Mouse (Mus musculus) cortical plate, adult 2 months (tissue): ENCODE data around the gene Kndc1.

Experiments used
- CTCF ChIP-seq: fragments of 200-500 bp; IDR thresholded peaks from 2 replicates; pipeline ENCODE4 v1.5.1; 2011; ENCODE audit warnings: mild to moderate bottlenecking, control low read depth, low read length; ENCODE audit not compliant: insufficient read depth; ENCODE audit errors: extremely low read depth
- POLR2A ChIP-seq: fragments of 200-500 bp; IDR thresholded peaks from 2 replicates; pipeline ENCODE4 v1.6.1; 2011; ENCODE audit warnings: mild to moderate bottlenecking, low read length, control low read depth; ENCODE audit not compliant: insufficient read depth; ENCODE audit errors: extremely low read depth

DNA sequence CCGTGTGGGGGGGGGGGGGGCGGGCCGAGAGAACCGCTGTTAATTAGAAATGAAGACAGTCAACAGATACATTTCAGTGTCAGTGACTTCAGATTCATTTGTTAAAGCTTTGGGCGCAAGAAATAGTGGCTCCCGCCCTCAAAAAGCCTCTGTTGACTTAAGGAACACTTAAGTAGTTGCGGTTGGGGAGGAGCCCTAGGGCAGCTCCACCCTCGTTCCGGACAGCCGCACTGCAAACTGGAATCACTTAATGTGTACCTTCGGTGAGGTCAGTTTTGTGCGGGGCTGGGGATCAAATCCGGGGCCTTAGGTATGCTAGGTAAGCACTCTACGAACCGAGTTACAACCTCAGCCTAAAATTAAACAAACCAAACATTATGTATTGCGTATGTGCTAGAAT, 56.6 kb downstream of the Kndc1 start:
- no peak for TF ChIP-seq CTCF
- no peak for TF ChIP-seq POLR2A
